Mouse (Mus musculus) lung, embryonic 14.5 days (tissue): ENCODE data around the gene Cxcl9. TPM values are rescaled to one million over a fixed set of nuclear protein-coding genes. Genes with fewer than 3 reads are reported as not detected.

Source experiments
- ATAC-seq: fragments of 200-750 bp; cut with Nextera tagmentation; 2 replicates; pipeline ENCODE4 v1.8.0; 2017; ENCODE audit warnings: mild to moderate bottlenecking, moderate TSS enrichment, moderate library complexity; ENCODE audit not compliant: insufficient read depth
- DNase-seq: peaks from one replicate; pipeline ENCODE4 v3.0.0-alpha.2; 2015
- H3K27ac ChIP-seq: fragments of 300-500 bp; sonication (generic); 2 replicates; pipeline ENCODE4 v1.5.1; 2014; ENCODE audit warnings: low read depth, mild to moderate bottlenecking, moderate library complexity
- H3K27me3 ChIP-seq: fragments of 300-500 bp; sonication (generic); 2 replicates; pipeline ENCODE4 v1.6.1; 2014; ENCODE audit warnings: low read length, control low read depth; ENCODE audit not compliant: insufficient read depth
- H3K36me3 ChIP-seq: fragments of 300-500 bp; sonication (generic); 2 replicates; pipeline ENCODE4 v1.6.1; 2014; ENCODE audit warnings: control low read depth; ENCODE audit not compliant: insufficient read depth
- H3K4me1 ChIP-seq: fragments of 300-500 bp; sonication (generic); 2 replicates; pipeline ENCODE4 v1.6.1; 2014; ENCODE audit warnings: antibody characterized with exemption, control low read depth; ENCODE audit not compliant: insufficient read depth
- H3K4me2 ChIP-seq: fragments of 300-500 bp; sonication (generic); 2 replicates; pipeline ENCODE4 v1.6.1; 2014; ENCODE audit warnings: mild to moderate bottlenecking
- H3K4me3 ChIP-seq: fragments of 300-500 bp; sonication (generic); 2 replicates; pipeline ENCODE4 v1.5.1; 2014; ENCODE audit warnings: low read depth, low read length
- H3K9ac ChIP-seq: fragments of 300-500 bp; sonication (generic); 2 replicates; pipeline ENCODE4 v1.6.1; 2014
- H3K9me3 ChIP-seq: fragments of 300-500 bp; sonication (generic); 2 replicates; pipeline ENCODE4 v1.6.1; 2016; ENCODE audit warnings: low read depth, low read length, control low read depth
- CTCF ChIP-seq: IDR thresholded peaks from 2 replicates; pipeline ENCODE4 v1.5.1; 2016; ENCODE audit warnings: antibody characterized with exemption, low read depth
- WGBS: fragments of 180-500 bp; shearing (Covaris S2); extraction: QIAGEN DNeasy Blood & Tissue Kit; methylation state at CpG from one replicate; pipeline ENCODE4 v1.1.7; 2014; 5-methylcytosine and 5-hydroxymethylcytosine counted together
- polyA plus RNA-seq: library from polyadenylated mRNA; unstranded; fragments of >200 nt; fragmentation: Nextera tagmentation; extraction: Ambion mirVana; gene quantifications from 2 replicates; pipeline ENCODE4 v1.2.1, GENCODE M21; 2014

Cxcl9 gene
- polyA plus RNA-seq, 1 experiment from 2014 or later: not detected

- 60% methylated on average over 6 of the region's 6 CpGs for WGBS
- no peaks in the 10 kb centered on the region for H3K4me1 ChIP-seq
- H3K36me3 ChIP-seq: no peaks in the 10 kb centered on the region
Measured at GRCm38 (mm10) chr5:92370392-92370791, 42.5 kb upstream of the Cxcl9 start.

GRCm38 (mm10) chr5:92369151-92369994 is 41.5 kb upstream of the Cxcl9 start:
- H3K9me3 ChIP-seq: no peaks in the 10 kb centered on the region
- 61% methylated on average over 13 of the region's 13 CpGs for WGBS
- no peaks in the 10 kb centered on the region for H3K36me3 ChIP-seq
- no peak overlapping the region for H3K9ac ChIP-seq
- no peaks in the 10 kb centered on the region for H3K27me3 ChIP-seq
- DNase-seq (peak; percentile 47), ATAC-seq (peak; percentile 80)
- no peaks in the 10 kb centered on the region for H3K4me1 ChIP-seq
- H3K27ac ChIP-seq: no peak overlapping the region
- H3K4me2 ChIP-seq: no peak overlapping the region
- no peak overlapping the region for H3K4me3 ChIP-seq
- TF ChIP-seq CTCF: 0 out of 2 replicates have a peak, but pooled peaks have one; percentile 15

More at GRCm38 (mm10) chr5:92370392-92370791, 42.5 kb upstream of the Cxcl9 start:
- Histone ChIP-seq H3K27me3 (no peaks in the 10 kb centered on the region), H3K4me2 (no peak overlapping the region), H3K9ac (no peak overlapping the region), H3K27ac (no peak overlapping the region), H3K4me3 (no peak overlapping the region), H3K9me3 (no peaks in the 10 kb centered on the region)
- ATAC-seq: no peak
- no peak for TF ChIP-seq CTCF
- DNase-seq: no peak

- H3K9me3 ChIP-seq: no peaks in the 10 kb centered on the region
- H3K9ac ChIP-seq: no peak overlapping the region
- no peak for DNase-seq
Measured at GRCm38 (mm10) chr5:92368392-92368791, 40.5 kb upstream of the Cxcl9 start.

GRCm38 (mm10) chr5:92366565-92366964 is 38.7 kb upstream of the Cxcl9 start:
- TF ChIP-seq CTCF: no peak

More at GRCm38 (mm10) chr5:92368392-92368791, 40.5 kb upstream of the Cxcl9 start:
- no peak for ATAC-seq
- Histone ChIP-seq H3K27me3 (no peaks in the 10 kb centered on the region), H3K36me3 (no peaks in the 10 kb centered on the region), H3K4me1 (no peaks in the 10 kb centered on the region), H3K4me3 (no peak overlapping the region), H3K27ac (no peak overlapping the region), H3K4me2 (no peak overlapping the region)
- 62% methylated on average over 10 of the region's 10 CpGs for WGBS
- TF ChIP-seq CTCF: no peak

GRCm38 (mm10) chr5:92365146-92365705 is 37.3 kb upstream of the Cxcl9 start:
- H3K4me2 ChIP-seq: no peak overlapping the region
- DNase-seq: no peak
- H3K27me3 ChIP-seq: no peaks in the 10 kb centered on the region
- H3K27ac ChIP-seq: no peak overlapping the region
- no peak overlapping the region for H3K4me3 ChIP-seq
- no peaks in the 10 kb centered on the region for H3K36me3 ChIP-seq
- H3K9me3 ChIP-seq: no peaks in the 10 kb centered on the region
- WGBS: 68% methylated on average over 11 of the region's 11 CpGs
- no peak for ATAC-seq
- no peak for TF ChIP-seq CTCF
- H3K9ac ChIP-seq: no peak overlapping the region
- H3K4me1 ChIP-seq: no peaks in the 10 kb centered on the region

More at GRCm38 (mm10) chr5:92366565-92366964, 38.7 kb upstream of the Cxcl9 start:
- no peaks in the 10 kb centered on the region for H3K27me3 ChIP-seq
- ATAC-seq: no peak
- H3K9ac ChIP-seq: no peak overlapping the region
- H3K27ac ChIP-seq: no peak overlapping the region
- H3K4me3 ChIP-seq: no peak overlapping the region
- H3K36me3 ChIP-seq: no peaks in the 10 kb centered on the region
- 44% methylated on average over 6 of the region's 6 CpGs for WGBS
- no peak for DNase-seq
- H3K4me1 ChIP-seq: no peaks in the 10 kb centered on the region
- no peak overlapping the region for H3K4me2 ChIP-seq
- H3K9me3 ChIP-seq: no peaks in the 10 kb centered on the region

GRCm38 (mm10) chr5:92364011-92364410 is 36.1 kb upstream of the Cxcl9 start:
- Histone ChIP-seq H3K4me3 (no peak overlapping the region), H3K9ac (no peak overlapping the region), H3K4me2 (no peak overlapping the region), H3K27me3 (no peaks in the 10 kb centered on the region), H3K36me3 (no peaks in the 10 kb centered on the region), H3K27ac (no peak overlapping the region), H3K4me1 (no peaks in the 10 kb centered on the region), H3K9me3 (no peaks in the 10 kb centered on the region)
- TF ChIP-seq CTCF: no peak
- WGBS: 86% methylated on average over 5 of the region's 5 CpGs
- no peak for DNase-seq
- ATAC-seq: no peak

- TF ChIP-seq CTCF: no peak
- ATAC-seq: no peak
- Histone ChIP-seq H3K27ac (no peak overlapping the region), H3K27me3 (no peaks in the 10 kb centered on the region), H3K4me2 (no peak overlapping the region), H3K9ac (no peak overlapping the region), H3K9me3 (no peaks in the 10 kb centered on the region), H3K4me1 (no peaks in the 10 kb centered on the region), H3K36me3 (no peaks in the 10 kb centered on the region), H3K4me3 (no peak overlapping the region)
- no peak for DNase-seq
- 12% methylated on average over 4 of the region's 4 CpGs for WGBS
Measured at GRCm38 (mm10) chr5:92363179-92363578, 35.3 kb upstream of the Cxcl9 start.
